Mouse (Mus musculus): Measurements from ENCODE around the gene Ppp4c. TPM values are rescaled to one million over a fixed set of nuclear protein-coding genes. Genes with fewer than 3 reads are reported as not detected.

The Ppp4c gene
- polyA plus RNA-seq, 1 experiment from 2014 or later = 313 TPM

- Histone ChIP-seq H3K4me1 (replicated peaks; ENCODE audit: control insufficient read depth, insufficient read depth, low read length) (peaks cover 2% of the 10 kb centered on the region), H3K9ac (ENCODE audit: low read depth, low read length) (peak overlapping the region; percentile 88), H3K4me2 (replicated peaks; ENCODE audit: low read depth, low read length) (peak overlapping the region; percentile 89), H3K4me3 (ENCODE audit: low read depth, low read length) (peak overlapping the region; percentile 75), H3K36me3 (ENCODE audit: control insufficient read depth, insufficient read depth, low read length) (0 out of 2 replicates have a peak, but pooled peaks cover 3% of the 10 kb centered on the region), H3K9me3 (ENCODE audit: control insufficient read depth, low read length) (no peaks in the 10 kb centered on the region), H3K27ac (ENCODE audit: low read depth, low read length) (peak overlapping the region; percentile 89), H3K27me3 (ENCODE audit: control insufficient read depth, insufficient read depth, low read length) (no peaks in the 10 kb centered on the region)
- ATAC-seq (ENCODE audit: low FRiP score) = peak; percentile 96
- DNase-seq (ENCODE audit: low spot score) = peak; percentile 94
- WGBS = 0% methylated on average over 27 of the region's 36 CpGs
These were observed 6.8 kb upstream of the Ppp4c start for GRCm38 (mm10) chr7:126799050-126799467.

- H3K9ac ChIP-seq (ENCODE audit: low read depth, low read length) = peak overlapping the region; percentile 88
- WGBS = 1% methylated on average over 40 of the region's 40 CpGs
- peak overlapping the region; percentile 75 for H3K4me3 ChIP-seq (ENCODE audit: low read depth, low read length)
- ATAC-seq (ENCODE audit: low FRiP score) = no peak
- peak overlapping the region; percentile 88 for H3K27ac ChIP-seq (ENCODE audit: low read depth, low read length)
- 0 out of 2 replicates have a peak, but pooled peaks cover 3% of the 10 kb centered on the region for H3K36me3 ChIP-seq (ENCODE audit: control insufficient read depth, insufficient read depth, low read length)
- H3K4me2 ChIP-seq (replicated peaks; ENCODE audit: low read depth, low read length) = peak overlapping the region; percentile 89
- DNase-seq (ENCODE audit: low spot score) = no peak
- peaks cover 2% of the 10 kb centered on the region for H3K4me1 ChIP-seq (replicated peaks; ENCODE audit: control insufficient read depth, insufficient read depth, low read length)
- H3K27me3 ChIP-seq (ENCODE audit: control insufficient read depth, insufficient read depth, low read length) = no peaks in the 10 kb centered on the region
- no peaks in the 10 kb centered on the region for H3K9me3 ChIP-seq (ENCODE audit: control insufficient read depth, low read length)
These were observed 6.1 kb upstream of the Ppp4c start for GRCm38 (mm10) chr7:126798127-126799049.

DNA sequence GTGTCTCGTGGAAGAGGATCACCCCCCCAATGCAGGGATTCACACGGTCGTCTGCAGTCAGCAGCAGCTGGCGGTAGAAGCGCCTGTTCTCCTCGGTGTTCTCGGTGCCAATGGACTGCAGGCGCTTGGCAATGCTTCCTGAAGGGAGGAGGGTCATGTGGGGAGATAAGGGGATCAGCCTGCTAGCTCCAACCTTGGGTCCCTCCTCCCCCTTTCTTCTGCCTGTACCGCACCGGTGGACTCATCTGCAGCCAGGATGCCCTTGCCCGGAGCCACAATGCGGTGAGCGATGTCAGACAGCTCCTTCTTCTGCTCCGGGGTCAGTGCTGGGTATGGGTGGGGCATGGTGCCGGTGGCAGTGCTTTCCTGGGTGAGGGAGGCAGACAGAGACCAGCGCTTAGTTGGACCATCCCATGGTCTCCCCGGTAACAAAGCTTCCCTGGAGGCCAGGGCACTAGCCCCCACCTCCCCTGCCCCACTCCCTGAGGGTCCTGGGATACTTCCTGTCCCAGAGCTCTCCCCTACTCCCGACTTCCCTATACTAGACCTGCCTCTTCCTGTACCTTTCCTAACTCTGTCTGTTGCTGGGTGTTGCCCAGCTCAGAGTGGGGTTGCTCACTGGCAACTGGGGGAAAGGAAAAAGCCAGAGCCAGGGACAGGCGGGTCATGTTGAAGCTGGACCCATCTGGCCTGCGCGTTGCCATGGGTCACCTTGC, 5.3 kb upstream of the Ppp4c start, which contains the start of gene Fam57b:
Gene Fam57b, plus strand, starts transcription at position 258 of the 716 bp plus-strand sequence.
- Histone ChIP-seq H3K4me2 (replicated peaks; ENCODE audit: low read depth, low read length) (peak within 1 kb of the TSS; percentile 89), H3K9ac (ENCODE audit: low read depth, low read length) (peak within 1 kb of the TSS; percentile 88), H3K9me3 (ENCODE audit: control insufficient read depth, low read length) (no peaks in the 10 kb centered on the region), H3K27me3 (ENCODE audit: control insufficient read depth, insufficient read depth, low read length) (no peaks in the 10 kb centered on the region), H3K4me1 (replicated peaks; ENCODE audit: control insufficient read depth, insufficient read depth, low read length) (peaks cover 2% of the 10 kb centered on the region), H3K36me3 (ENCODE audit: control insufficient read depth, insufficient read depth, low read length) (0 out of 2 replicates have a peak, but pooled peaks cover 3% of the 10 kb centered on the region), H3K4me3 (ENCODE audit: low read depth, low read length) (peak within 1 kb of the TSS; percentile 75), H3K27ac (ENCODE audit: low read depth, low read length) (peak within 1 kb of the TSS; percentile 88)
- ATAC-seq (ENCODE audit: low FRiP score) (no peak), DNase-seq (ENCODE audit: low spot score) (no peak)
- WGBS = 35% methylated on average over 21 of the region's 21 CpGs

DNA sequence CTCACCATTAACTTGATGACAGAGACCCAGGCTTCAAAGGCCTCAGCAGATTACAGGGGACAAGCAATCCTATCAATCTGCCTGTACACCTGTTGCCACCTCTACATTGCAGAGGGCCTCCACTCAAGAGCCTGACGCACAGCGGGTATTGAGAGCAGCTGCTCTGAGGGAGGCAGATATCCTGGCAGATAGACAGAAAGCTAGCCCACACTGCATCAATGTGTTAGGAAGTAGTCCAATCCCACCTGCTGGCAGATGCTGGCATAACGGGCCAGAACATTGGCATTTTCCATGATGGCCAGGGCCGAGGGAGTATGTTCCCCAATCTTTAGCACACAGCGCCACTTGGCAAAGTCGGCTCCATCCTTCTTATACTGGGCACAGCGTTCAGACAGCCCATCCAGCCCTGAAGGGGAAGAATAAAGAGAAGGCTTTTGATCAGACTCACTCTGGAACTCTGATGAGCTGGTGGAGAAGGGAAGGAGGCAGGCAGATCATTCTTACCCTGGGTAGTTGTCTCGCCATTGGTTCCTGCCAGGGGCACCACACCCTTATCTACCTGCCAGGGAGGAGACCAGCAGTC, 4.1 kb upstream of the Ppp4c start:
- ATAC-seq (ENCODE audit: low FRiP score) = no peak
- Histone ChIP-seq H3K9ac (ENCODE audit: low read depth, low read length) (no peak overlapping the region), H3K27ac (ENCODE audit: low read depth, low read length) (no peak overlapping the region), H3K4me2 (replicated peaks; ENCODE audit: low read depth, low read length) (no peak overlapping the region), H3K4me1 (replicated peaks; ENCODE audit: control insufficient read depth, insufficient read depth, low read length) (peaks cover 2% of the 10 kb centered on the region), H3K27me3 (ENCODE audit: control insufficient read depth, insufficient read depth, low read length) (no peaks in the 10 kb centered on the region), H3K9me3 (ENCODE audit: control insufficient read depth, low read length) (no peaks in the 10 kb centered on the region), H3K36me3 (ENCODE audit: control insufficient read depth, insufficient read depth, low read length) (0 out of 2 replicates have a peak, but pooled peaks cover 3% of the 10 kb centered on the region), H3K4me3 (ENCODE audit: low read depth, low read length) (no peak overlapping the region)
- DNase-seq (ENCODE audit: low spot score) = no peak
- WGBS = 80% methylated on average over 8 of the region's 8 CpGs

DNA sequence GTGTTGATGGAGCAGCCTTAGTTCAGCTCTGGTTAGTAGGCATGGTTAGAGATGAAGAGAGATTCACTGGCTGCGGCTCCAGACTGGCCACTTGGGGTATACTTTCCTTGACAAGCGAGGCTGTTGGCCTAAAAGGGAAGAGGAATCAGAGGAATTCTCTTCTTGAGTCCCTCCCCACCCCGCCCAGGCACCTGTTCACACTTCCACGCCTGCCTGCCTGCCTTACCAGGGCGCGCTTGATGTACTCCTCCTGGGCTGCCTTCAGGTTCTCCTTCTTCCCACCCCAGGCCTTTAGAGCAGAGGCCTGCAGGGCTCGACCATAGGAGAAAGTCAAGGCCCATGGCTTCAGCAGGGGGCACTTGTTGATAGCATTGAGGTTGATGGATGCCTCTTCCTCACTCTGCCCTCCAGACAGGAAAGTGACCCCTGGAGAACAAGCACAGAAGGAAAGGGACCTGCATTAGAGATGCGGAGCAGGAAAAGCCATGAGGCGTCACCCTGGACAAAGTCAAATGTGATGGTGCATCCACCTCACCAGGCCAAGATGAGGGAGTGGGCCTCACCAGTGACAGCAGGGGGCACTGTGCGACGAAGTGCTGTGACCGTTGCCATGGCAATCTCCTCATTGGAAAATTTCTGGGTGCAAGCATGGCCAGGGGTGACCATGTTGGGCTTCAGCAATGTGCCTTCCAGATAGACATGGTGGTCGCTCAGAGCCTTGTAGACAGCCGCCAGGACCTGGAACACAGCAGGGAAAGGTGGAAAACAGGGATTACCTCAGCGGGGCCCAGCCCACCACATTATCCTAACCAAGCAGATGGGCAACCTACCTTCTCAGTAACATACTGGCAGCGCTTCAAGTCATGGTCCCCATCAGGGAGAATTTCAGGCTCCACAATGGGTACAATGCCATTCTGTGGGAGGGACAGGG, 3.4 kb upstream of the Ppp4c start:
- Histone ChIP-seq H3K4me3 (ENCODE audit: low read depth, low read length) (no peak overlapping the region), H3K9me3 (ENCODE audit: control insufficient read depth, low read length) (no peaks in the 10 kb centered on the region), H3K4me2 (replicated peaks; ENCODE audit: low read depth, low read length) (no peak overlapping the region), H3K9ac (ENCODE audit: low read depth, low read length) (no peak overlapping the region), H3K27me3 (ENCODE audit: control insufficient read depth, insufficient read depth, low read length) (no peaks in the 10 kb centered on the region), H3K27ac (ENCODE audit: low read depth, low read length) (no peak overlapping the region), H3K36me3 (ENCODE audit: control insufficient read depth, insufficient read depth, low read length) (0 out of 2 replicates have a peak, but pooled peaks cover 3% of the 10 kb centered on the region), H3K4me1 (replicated peaks; ENCODE audit: control insufficient read depth, insufficient read depth, low read length) (peaks cover 7% of the 10 kb centered on the region)
- 78% methylated on average over 16 of the region's 16 CpGs for WGBS
- DNase-seq (ENCODE audit: low spot score) = no peak
- ATAC-seq (ENCODE audit: low FRiP score) = no peak

GRCm38 (mm10) chr7:126794271-126794605, 1.9 kb upstream of the Ppp4c start:
- ATAC-seq (ENCODE audit: low FRiP score) (no peak), DNase-seq (ENCODE audit: low spot score) (no peak)
- peaks cover 7% of the 10 kb centered on the region for H3K4me1 ChIP-seq (replicated peaks; ENCODE audit: control insufficient read depth, insufficient read depth, low read length)
- no peaks in the 10 kb centered on the region for H3K27me3 ChIP-seq (ENCODE audit: control insufficient read depth, insufficient read depth, low read length)
- H3K27ac ChIP-seq (ENCODE audit: low read depth, low read length) = no peak overlapping the region
- H3K9me3 ChIP-seq (ENCODE audit: control insufficient read depth, low read length) = no peaks in the 10 kb centered on the region
- peaks cover 7% of the 10 kb centered on the region; the same call in 1 of the 2 replicates for H3K36me3 ChIP-seq (ENCODE audit: control insufficient read depth, insufficient read depth, low read length)
- 81% methylated on average over 4 of the region's 4 CpGs for WGBS
- no peak overlapping the region for H3K9ac ChIP-seq (ENCODE audit: low read depth, low read length)
- H3K4me3 ChIP-seq (ENCODE audit: low read depth, low read length) = no peak overlapping the region
- no peak overlapping the region for H3K4me2 ChIP-seq (replicated peaks; ENCODE audit: low read depth, low read length)

DNA sequence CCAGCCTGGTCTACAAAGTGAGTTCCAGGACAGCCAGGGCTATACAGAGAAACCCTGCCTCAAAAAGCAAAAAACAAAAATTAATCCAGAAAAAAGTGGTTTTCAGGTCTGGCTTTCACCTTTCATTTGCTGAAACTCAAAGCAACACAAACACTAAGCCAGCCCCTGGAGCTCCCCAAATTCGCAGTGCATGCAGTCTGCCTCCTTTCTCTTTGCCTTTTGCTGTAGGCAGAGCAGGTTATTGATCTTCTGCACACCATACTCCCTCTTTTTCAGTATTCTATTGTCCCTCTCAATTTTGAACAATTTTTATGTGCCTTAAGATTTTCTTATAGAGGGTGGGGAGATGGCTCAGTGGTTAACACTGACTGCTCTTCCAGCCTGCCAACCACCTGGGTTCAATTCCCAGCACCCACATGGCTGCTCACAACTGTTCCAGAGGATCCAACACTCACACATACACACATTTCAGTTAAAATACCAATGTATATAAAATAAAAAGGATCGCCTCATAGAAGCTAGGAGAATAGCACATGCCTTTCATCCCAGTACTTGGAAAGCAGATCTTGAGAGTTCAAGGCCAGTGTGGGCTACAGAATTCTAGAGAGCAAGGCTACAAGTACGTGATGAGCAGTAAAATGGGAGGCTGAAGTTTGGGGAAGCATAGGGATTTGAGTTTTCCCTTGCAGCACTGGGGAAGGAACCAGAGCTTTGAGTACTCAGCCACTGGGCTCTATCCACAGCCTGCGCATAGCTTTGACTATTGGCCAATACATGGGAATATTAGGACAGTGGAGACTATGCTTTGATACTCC, 1.4 kb upstream of the Ppp4c start:
- no peak for ATAC-seq (ENCODE audit: low FRiP score)
- Histone ChIP-seq H3K4me3 (ENCODE audit: low read depth, low read length) (no peak overlapping the region), H3K27ac (ENCODE audit: low read depth, low read length) (no peak overlapping the region; the same call in 1 of the 2 replicates), H3K9me3 (ENCODE audit: control insufficient read depth, low read length) (no peaks in the 10 kb centered on the region), H3K9ac (ENCODE audit: low read depth, low read length) (no peak overlapping the region), H3K4me1 (replicated peaks; ENCODE audit: control insufficient read depth, insufficient read depth, low read length) (peaks cover 7% of the 10 kb centered on the region), H3K27me3 (ENCODE audit: control insufficient read depth, insufficient read depth, low read length) (no peaks in the 10 kb centered on the region), H3K4me2 (replicated peaks; ENCODE audit: low read depth, low read length) (no peak overlapping the region), H3K36me3 (ENCODE audit: control insufficient read depth, insufficient read depth, low read length) (peaks cover 7% of the 10 kb centered on the region; the same call in 1 of the 2 replicates)
- 69% methylated on average over 4 of the region's 4 CpGs for WGBS
- no peak for DNase-seq (ENCODE audit: low spot score)

All from hindbrain, embryonic 11.5 days (tissue).